Mouse (Mus musculus) C2C12 (cell line): ENCODE data around the gene Mon2.

Experiments
- CEBPB ChIP-seq: IDR thresholded peaks from one replicate; pipeline ENCODE4 v1.6.1; 2011; ENCODE audit warnings: low read depth, mild to moderate bottlenecking, control low read depth, moderate library complexity
- CTCF ChIP-seq: IDR thresholded peaks from one replicate; pipeline ENCODE4 v1.5.1; 2011; ENCODE audit not compliant: control insufficient read depth, insufficient read depth, insufficient read length
- MYOG ChIP-seq: IDR thresholded peaks from one replicate; pipeline ENCODE4 v1.6.1; 2011; ENCODE audit not compliant: control insufficient read depth, insufficient read length; ENCODE audit errors: extremely low read depth

DNA sequence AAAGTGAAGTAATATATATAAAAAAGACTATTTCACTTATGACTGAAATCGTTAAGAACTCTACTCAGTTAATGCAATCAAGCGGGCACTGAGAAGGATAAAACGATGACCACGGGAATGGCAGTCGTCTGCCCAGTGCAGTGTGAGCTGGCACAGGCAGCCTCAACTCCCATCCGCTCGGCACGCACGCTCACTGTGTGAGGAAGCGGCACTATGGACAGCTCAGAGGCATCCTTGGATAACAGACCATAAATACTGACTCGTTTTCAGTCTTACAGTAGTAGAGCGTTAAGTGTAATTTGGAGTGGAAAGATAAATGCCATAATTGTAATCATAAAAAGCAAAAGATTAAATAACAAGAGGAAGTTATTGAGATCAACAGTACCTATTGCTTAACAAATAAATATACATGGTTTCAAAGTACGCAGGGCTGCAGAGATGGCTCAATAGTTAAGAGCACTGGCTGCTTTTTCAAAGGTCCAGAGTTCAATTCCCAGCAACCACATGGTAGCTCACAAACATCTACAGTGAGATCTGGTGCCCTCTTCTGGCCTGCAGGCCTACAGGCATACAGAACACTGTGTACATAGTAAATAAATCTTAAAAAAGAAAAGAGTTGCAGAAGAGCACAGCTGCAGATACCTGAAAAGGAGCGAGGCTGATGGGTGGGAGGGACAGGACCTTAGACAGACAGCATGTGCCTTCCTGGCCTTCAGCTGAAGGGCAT is 44.5 kb upstream of the Mon2 start:
- TF ChIP-seq CTCF: no peak
- no peak for TF ChIP-seq MYOG
- no peak for TF ChIP-seq CEBPB
